Mouse (Mus musculus) pancreas, adult 10 weeks (tissue): ENCODE data around the gene Dbt. TPM values are rescaled to one million over a fixed set of nuclear protein-coding genes. Genes with fewer than 3 reads are reported as not detected.

Experiments
- polyA plus RNA-seq: library from polyadenylated mRNA; stranded (reverse); fragments of 350-450 nt; fragmentation: Illumina TruSeq; extraction: RNeasy Lipid Tissue Mini Kit (QIAGEN cat#74804); gene quantifications from one replicate; pipeline ENCODE4 v1.2.3, GENCODE M21; 2015; ENCODE audit warnings: low read depth, low replicate concordance; ENCODE audit not compliant: insufficient read depth

Gene Dbt
- polyA plus RNA-seq, result 6.7 TPM

GRCm38 (mm10) chr3:116512904-116513716 is at the start of gene Dbt:
TSS of gene Dbt (plus strand) at chr3:116513070.

GRCm38 (mm10) chr3:116507772-116508351 is 5.0 kb upstream of the Dbt start, which contains the start of gene Rtca:
TSS of gene Rtca (minus strand) at chr3:116508208.

GRCm38 (mm10) chr3:116562408-116563094 is 49.7 kb downstream of the Dbt start, which contains the start of gene Lrrc39:
TSS of gene Lrrc39 (plus strand) at chr3:116562973.

GRCm38 (mm10) chr3:116594728-116595602 is 82.1 kb downstream of the Dbt start, which contains the start of gene Sass6:
TSS of gene Sass6 (plus strand) at chr3:116594982.

Other genes starting within 250 kb of the Dbt start
- gene Cdc14a, start 89.0 kb upstream of the Dbt start, polyA plus RNA-seq, result 0.81 TPM
- gene Rtca, start 4.9 kb upstream of the Dbt start, polyA plus RNA-seq, result 6.6 TPM
- 0.44 TPM for gene Lrrc39, start 49.9 kb downstream of the Dbt start, polyA plus RNA-seq
- 1.3 TPM for gene Sass6, start 81.9 kb downstream of the Dbt start, polyA plus RNA-seq
- 8.4 TPM for gene Trmt13, start 101.5 kb downstream of the Dbt start, polyA plus RNA-seq
- 9.5 TPM for gene Mfsd14a, start 149.6 kb downstream of the Dbt start, polyA plus RNA-seq
- not detected for gene Gm43191, start 168.2 kb downstream of the Dbt start, polyA plus RNA-seq
- gene Slc35a3, start 199.8 kb downstream of the Dbt start, polyA plus RNA-seq, result 4.7 TPM